Mouse (Mus musculus): Measurements from ENCODE around the gene Ank.

Gene Ank

DNA sequence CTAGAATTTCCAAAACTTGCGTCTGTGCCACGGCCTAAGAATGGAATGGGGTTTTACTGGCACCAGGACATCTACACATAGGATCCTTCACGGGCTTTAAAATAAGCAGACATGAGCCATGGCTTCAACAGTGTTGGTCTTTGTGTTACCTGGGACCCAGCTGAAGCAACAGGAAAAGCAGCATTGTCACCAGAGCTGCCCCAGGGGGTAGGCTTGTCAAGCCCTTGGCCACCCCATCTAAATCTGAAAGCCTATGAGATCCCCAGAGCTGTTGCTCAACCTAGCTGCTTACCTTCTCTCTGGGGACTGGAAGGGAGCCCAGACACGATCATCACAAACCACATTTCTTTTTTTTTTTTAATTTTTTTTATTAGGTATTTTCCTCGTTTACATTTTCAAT lies 31.6 kb downstream of the Ank start:
- DNase-seq = no peak

DNA sequence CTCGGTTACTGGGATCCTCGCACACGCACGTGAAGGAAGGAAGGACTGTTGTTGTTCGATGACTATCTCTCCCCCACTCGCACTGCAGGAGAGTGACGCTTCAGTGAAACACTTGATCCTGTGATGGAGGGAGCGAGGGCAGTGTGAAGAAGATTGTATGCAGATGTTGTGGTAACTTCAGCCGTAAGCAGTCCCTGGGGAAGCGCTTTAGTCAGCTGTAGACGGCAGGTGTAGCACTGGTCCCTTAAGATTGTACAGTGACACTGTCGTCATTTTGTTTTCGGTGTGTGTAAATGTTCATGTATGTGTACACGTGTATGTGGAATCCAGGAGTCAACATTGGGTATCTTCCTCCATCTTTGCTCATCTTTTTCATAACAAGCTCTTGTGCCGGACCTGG lies 33.9 kb downstream of the Ank start:
- DNase-seq = no peak

DNA sequence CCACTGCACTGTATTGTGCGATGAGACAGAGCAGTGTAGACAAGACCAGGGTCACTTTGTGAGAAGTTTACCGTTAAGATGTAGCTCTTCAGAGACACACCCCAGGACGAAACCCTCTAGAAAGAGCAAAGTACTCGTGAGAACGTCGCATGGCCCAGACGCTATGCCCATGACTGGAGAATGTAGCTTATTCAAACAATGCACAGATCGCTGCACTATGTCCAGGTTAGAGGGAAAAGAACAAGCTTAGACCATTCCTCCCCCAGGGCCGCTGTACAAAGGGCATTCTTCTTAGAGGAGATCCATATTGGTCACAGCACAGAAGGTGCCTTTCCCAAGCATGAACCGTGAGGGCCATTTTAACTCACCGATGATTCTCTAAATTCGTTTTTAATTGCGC lies 35.9 kb downstream of the Ank start:
- no peak for DNase-seq

DNA sequence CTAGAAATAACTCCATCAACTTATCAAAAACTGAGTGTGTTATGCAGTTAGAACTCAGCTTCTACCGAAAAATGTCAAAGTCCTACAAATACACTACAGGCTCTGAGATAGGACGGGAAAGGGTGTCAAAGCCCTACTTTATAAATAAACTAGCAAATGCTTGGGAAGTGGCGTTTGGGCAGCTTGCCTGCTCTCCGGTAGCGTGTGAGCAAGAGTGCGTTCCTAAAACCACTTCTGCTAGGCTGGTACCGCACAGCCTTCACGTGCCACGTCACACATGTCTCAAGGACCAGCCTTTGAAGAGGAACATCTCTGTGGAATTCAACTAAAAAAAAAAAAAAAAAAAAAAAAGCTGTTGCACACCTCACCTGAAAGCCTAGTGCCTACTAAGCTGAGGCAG lies 36.7 kb downstream of the Ank start:
- no peak for DNase-seq

DNA sequence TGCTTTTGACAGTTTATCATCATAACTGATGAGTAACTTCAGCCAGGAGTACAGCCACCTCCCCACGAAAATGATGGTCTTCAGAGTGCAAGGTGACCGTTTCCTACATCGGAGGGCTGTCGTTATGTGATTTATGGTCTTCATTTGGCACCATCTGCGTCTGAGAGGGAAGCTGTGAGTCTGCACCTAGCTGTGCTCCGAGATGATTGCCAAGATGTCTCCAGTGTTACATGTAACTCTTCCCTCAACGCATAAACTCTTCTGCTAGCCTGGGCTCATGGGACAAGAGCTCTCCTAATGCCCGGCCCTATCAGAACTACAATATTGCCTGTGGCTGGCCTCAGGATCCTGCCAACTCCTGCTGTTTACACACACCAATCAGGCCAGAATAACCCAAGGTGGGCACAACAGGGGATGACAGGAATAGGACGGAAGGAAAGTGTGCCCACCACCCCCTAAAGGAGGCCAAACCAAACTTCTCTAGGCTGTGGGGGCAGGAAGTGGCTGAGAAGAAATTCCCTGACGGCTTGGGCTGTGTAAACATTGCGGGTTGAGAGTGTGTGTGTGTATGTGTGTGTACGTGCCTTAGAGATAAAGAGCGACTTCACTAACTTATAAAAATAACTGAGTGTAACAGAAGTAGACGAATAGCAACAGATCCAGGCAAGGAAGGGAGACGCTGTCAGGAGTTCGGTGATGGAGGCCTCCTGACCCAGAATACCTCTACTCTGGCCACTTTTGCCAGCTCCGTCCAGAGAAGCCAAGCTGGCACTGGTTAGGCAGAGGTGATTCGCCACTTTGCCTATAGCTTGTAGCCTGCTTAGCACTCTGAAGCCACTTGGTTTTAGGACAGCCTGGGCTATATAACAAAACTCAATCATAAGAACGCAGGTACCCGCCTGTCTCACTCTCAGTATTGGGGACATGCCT lies 37.6 kb downstream of the Ank start:
- DNase-seq = no peak

DNA sequence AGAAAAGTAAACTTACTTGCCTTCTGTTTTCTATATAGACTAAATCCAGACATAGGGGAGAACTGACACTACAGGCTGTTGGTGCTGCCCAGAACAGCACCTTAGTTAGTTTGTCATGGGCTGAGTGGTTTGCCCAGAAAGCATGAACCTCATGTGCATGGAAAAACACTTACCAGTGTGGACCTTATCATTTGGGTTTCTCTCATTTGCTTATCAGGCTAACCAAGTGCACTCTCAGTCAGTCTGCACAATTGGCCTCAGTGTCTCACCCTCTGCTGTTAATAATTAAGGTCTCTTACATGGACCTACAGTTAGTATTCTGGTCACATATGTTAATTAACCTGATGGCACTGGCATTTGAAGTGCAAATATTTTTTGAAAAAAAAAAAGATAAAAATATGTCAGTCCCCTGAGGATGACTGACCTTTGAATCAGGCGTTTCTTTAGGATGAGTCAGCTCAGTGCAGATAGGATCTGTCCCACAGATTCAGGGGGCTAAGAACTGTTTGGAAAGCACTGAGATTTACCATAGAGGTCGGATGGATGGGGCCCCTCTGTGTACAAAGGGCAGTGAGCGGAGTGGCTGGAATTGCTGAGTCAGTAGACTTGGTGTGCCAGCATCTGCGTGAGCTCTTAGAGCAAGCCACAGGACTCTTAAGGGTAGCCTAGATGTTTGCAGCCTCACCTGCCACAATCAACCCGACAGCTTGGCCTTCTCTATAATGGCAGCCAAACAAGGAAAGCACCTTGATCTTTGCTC lies 39.8 kb downstream of the Ank start:
- DNase-seq = no peak

DNA sequence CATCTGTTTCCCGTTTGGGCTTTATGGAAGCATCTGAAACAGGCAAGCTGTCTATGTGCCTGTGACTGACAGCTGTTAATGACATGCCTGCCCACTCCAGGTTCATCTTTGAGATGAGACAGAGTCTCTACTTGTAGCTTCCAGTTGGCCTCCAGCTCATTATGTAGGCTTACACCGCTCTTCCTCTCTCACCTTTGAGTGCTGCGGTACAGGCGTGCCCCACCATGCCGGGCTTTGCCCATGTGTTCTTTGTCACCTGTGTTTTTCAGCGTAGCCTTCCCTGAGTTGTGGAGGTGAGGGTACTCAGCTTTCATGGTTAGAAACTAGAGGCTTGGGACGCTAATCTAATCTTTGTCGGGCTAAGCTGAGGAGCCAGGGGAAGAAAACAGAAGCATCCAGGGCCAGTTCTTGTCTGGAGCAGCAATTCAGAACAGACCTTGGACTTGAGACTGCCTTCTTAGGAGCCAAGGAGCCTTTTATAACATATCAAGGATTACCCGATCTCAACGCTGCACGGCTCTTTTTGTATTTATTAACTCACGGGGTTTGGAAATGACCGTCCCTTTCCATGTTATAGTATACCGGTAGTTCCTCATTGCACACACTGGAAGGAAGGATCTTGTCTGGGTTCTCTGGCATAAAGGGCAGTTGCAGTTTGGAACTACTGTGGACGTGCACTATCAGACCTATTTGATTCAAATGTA lies 40.6 kb downstream of the Ank start:
- no peak for DNase-seq

DNA sequence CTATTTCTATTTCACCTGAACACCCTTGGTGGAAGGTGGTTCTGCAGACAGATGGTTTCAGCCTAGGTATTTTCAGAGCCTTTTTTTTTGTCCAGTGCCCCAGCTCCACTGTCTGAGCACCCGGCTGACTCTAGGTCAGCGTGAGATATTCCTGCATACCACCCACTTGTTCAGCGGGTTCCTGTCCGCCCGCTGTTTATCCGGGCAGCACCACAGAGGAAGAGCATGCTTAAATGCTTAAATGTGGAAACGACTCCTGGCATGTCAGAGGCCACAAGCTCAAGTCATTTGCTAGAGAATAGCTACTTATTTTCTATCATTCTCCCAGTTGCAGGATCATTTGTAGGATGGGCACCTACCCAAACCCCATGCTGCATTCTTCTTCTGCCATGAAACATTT lies 41.7 kb downstream of the Ank start:
- DNase-seq = no peak

DNA sequence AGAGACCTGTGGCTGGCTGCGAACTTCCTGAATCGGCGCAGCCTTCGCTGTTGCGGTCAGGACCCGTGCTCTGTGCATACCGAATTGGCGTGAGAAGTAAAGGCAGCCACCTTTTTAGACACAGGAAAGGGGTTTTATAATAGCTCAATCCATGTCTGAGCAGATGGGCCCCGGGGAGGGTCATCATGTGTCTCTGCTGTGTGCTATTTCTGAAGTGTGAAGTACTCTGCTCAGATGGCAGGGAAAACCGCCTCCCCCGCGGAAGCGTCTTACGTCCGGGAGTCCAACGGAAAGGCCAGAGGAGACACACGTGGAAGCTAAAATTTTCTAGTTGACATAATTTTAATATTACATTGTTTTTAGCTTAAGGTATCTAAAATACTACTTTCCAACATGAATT lies 42.5 kb downstream of the Ank start:
- no peak for DNase-seq

DNA sequence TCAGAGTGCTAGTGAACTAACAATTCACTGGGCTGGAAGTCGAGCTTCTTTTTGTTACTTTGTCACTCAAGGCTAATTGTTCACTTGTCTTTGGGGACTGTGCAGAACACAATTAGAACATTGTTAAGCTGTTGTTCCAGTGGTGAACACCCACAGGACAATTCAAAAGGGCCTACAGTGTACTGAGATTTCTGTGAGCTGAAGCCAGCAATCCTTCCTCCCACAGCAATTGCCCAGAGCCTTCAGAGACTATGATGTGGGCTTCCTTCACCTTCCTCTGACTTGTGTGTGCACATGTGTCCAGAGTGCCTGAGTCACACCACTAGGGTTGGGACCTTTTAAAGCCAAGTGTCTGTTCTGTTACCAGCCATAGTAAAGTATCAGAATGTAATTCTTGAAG lies 50.5 kb downstream of the Ank start:
- DNase-seq = no peak

DNA sequence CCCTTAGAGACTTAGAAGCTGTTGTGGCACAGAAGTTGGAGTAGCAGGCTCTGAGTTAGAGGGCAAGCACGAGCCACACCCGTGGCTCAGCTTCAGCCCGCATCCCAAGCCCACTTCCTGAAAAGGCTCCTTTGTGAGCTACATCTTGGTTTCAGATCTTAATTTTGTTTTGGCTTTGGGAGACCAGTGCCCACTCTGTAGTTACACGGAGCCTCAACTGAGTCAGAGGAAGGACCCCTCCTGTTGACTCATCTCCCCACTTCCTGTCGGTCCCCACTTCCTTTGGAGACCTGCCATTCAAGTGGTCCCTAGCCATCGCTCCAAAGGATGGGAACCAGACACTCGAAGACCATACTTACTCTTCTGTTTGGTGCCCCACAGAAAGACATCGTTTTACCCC lies 51.5 kb downstream of the Ank start:
- no peak for DNase-seq

DNA sequence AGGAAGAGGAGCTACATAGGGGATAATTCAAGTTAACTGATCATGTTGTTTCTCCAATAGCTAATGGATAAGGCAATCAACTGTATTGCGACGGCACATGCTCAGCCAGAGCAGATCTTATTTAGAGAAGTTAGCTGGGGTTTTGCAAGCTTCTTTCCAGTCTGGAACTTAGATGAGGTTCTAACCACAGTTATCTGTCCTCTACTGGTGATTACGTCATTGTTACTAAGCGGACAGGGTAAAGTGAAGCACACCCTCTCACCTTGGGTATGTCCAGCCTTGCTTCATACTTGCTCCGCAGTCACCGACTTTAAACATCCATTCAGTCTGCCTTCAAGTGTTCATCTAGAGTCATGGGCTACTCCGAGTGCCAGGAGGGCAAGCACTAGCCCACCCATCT lies 53.4 kb downstream of the Ank start:
- no peak for DNase-seq

DNA sequence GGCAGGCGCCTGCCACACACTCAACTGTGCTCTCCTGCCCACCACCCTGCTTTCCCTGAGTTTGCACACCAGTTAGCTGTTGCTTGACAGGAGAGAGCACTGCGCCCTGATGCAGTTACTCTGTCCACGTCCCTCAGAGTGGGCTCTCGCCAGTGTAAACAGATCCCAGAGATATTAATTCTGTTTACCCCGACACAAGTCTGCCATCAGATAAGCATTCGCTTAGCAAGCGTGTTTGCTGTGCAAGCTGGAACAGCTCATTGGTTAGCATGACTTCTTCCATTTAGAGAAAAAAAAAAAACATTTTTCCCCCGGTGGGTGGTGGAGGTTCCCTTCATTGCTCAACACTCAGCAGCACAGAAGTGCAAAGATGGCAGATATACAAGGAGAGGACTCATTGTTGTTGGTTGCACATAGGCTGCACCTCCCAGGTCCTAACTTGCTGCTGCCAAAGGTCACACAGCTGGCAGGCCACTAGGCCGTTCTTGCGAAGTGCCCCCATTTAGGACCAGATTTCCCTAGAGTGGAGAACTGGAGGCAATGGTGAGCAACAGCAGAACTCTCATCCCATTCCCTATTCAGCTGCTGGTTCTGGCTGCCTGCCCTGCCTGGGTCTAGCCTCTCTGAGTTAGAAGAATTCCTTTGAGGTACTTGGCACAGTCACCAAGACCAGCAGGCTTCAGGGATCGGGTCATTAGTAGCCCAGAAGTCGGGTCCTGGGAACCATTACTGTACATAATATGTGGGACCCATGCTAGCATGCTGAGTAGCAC lies 58.9 kb downstream of the Ank start:
- peak; percentile 48 for DNase-seq

DNA sequence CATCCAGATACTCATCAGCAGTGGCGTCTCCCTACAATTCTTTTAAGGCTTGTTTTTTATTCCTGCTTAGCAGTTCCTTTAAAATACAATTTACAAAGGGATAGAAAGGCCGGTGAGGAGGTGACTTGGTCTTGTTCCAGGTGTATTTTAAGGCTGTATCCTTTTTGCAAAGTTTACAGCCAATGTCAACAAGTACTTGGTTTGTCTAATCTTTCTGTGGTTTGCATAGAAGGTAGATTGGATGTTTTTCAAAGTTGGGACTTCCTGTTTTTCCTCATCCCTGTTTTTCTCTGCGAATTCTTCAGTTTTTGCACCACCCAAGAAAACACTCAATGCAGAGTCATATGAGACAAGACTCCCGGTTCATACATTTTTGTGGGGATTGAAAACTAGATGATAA lies 62.4 kb downstream of the Ank start:
- no peak for DNase-seq

DNA sequence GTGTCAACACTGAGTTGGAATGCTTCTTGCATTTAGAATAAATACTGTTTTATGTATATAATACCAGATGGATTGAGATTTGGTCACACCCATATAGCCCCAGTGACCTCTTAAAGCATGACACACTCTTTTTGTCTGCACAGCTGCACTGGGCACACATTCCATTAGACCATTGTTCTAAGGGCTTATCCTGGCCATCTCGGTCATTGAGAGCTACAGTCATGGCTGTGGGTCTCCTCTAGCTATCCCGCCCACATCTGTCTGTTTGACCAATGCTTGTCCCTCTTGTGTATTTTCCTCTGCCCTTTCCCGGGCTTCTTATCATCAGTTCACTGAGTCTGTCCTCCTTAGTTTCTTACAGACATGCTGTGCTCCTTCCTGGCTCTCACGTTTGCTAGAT lies 63.5 kb downstream of the Ank start:
- no peak for DNase-seq

DNA sequence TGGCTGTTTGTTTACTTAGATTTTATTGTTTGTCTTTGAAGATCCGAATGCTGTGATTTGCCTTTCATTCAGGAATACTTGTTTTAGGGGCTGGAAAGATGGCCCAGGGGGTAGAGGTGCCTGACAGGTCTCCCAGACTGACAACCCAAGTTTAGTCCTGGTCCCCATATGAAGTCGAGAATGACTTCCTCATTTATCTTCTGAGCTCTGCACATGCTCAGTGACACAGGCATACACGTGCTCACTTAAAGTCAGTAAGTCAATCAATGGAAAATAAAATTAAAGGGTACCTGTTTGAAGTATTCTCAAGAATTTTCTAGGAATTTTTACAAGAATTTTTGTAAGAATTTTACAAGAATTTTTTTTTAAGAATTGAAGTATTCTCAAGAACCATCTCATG lies 66.6 kb downstream of the Ank start:
- DNase-seq = no peak

DNA sequence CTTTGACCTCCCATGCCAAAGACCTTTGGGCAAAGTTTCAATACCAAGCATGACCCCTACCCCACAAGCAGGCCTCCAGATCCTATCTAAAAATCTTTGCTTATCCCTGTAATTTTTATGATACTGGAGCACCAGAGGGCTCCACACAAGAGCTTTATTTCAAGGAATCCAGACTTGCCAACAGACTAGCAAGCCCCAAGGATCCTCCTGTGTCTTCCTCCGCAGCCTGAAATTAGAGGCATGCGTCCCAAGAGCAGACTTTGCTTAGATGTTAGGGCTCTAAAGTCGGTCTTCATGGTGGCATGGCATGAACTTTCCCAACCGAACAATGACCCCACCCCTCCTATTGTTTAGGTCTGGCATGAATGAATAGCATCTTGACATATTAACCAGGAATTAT lies 69.2 kb downstream of the Ank start:
- no peak for DNase-seq

DNA sequence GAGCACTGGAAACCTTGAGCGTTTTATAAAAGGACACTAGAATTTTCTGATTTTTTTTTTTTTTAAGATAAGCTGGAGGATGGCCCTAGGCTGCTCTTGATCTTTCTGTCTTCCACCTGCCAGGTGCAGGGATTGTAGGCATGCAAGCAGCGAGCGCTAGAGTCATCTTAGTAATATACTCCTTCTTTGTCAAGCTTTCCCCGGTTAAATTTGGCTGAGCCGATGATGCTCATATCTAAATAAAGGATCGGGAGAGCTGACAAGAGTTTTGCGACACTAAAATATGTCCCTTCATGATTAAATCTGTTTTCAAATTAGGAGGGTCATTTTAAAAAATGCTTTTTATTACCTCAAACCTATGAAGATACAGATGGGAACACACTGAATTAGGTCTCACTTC lies 69.7 kb downstream of the Ank start:
- DNase-seq = no peak

DNA sequence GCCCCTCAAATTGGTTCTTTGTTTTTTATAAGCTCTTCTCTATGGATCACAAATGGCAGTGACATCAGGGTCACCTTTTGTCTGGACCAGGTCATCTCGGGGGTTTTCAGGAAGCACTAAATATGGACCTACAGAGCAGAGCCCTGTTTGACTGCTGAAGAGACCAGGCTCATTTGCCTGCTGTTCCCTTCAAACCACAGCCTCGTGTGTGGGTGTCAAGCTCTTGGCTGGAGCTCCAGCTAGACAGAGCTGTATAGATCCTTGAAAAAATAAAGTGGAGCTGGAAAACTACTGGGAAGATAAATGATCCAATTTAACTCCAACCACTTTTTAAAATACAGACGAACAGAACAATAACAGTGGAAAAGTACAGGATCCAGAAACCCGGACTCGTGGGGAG lies 70.3 kb downstream of the Ank start:
- peak; percentile 27 for DNase-seq

DNA sequence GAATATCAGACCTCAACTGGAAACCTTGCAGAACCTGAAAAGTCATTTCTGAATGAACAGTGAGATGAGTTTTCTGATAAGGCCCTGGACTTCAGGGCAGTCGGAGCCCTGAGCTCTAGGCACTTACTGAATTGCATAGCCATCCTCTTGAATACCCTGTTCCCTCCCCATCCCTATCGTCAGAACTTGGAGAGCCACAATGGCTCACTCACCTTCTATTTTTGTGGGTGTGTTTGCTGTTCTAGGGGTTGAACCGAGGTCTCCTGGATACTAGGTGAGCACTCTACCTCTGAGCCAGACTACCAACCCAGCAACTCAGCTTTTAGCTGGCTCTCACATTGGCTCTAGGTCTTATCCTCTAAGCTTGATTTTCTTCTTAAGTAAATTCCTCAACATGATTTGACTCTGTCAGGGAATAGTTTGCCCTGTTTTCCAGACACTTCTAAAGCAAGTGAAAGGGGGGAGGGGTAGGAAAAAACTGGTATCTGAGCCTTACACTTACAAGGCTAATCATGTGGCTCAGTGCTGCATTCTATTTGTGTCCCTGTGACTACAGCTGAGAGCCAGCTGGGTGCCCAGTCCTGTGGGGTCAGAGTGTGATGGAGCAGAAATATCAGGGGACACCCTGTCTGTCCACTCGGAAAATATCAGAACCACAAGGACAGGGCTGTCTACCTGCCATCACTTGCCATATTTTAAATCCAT lies 71.2 kb downstream of the Ank start:
- DNase-seq = no peak

DNA sequence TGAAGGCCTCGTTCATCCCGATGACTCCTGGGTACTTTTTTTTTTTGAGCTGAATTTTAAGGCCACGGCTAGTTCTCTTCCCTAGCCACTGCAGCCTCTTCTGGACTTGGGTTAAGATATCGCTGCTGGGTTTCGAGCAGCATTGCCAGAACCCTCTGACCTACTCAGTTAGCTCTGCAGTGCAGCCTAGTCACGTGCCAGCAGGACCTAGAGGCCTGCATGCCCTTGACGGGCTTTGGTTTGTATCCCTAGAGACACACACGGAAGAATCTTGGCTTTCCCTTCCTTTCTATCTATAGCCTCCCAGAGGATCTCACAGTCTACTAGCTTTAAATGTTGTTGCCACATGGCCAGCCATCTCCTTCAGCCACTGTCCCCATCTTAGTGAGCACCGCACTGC lies 73.3 kb downstream of the Ank start:
- no peak for DNase-seq

DNA sequence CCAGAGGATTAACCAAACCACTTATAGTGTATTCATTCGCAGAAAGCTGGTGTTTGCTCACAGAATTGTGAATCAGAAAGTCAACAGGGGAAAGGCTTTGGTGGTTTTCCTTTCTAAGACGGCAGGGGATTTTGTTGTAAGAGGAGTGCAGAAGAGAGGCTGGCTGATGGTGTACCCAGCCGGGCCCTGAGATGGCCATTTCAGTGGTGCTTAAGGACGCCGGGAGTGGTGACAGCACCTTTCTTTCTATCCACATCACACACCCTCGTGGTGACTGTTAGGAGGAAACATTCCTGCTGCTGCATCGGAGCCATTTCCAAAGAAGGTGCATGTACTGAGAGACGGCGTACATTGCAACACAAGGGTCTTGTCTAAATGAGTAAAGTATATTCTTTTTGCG lies 78.7 kb downstream of the Ank start:
- DNase-seq = no peak
